Mouse (Mus musculus) effector memory CD4-positive, alpha-beta T cell, adult 5 months (primary cell): ENCODE data around the gene Ano6. TPM values are rescaled to one million over a fixed set of nuclear protein-coding genes. Genes with fewer than 3 reads are reported as not detected.

Experiments
- polyA plus RNA-seq: library from polyadenylated mRNA; unstranded; fragments of 100-300 nt; shearing (Covaris generic); gene quantifications from one replicate; pipeline ENCODE4 v1.2.1, GENCODE M21; 2017

The Ano6 gene
- 37.7 TPM for polyA plus RNA-seq

DNA sequence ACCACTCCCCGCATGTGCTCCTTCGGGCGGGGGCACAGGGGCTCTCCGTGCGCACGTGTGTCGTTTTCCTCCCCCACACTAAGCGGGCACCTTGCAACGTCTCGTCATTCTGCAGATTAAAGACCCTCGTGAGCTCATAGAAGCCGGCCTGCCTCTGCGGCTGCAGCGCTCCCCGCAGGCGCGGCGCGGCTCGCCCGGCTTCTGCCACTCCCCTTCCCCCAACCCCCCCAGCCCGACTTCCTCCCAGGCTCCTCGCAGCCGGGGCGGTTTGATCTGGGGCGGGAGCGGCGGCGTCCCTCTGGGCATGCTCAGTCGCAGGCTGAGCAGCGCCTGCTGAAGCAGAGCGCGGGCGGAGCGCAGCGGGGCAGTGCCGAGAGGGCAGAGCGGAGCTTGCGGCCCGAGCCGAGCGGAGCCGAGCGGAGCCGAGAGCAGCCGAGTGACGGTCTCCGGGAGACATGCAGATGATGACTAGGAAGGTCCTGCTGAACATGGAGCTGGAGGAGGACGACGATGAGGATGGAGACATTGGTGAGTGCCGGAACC is at the start of gene Ano6:
Gene Ano6 (plus strand): TSS at position 315 of the 543 bp plus-strand sequence.

Other genes starting within 250 kb of the Ano6 start
- gene Dbx2, start 134.9 kb upstream of the Ano6 start, polyA plus RNA-seq = not detected